Mouse (Mus musculus) ES-E14 (cell line): ENCODE measurements at regions not wholly inside any gene's neighbourhood (a gene's known extent, or its start where the extent isn't known, plus 50 kb on each side); places are given as distances from the start of the nearest gene placed in this dataset.
A peak's percentile ranks its signal among the peaks of the same experiment; 100 is the strongest.

ENCODE experiments used
- DNase-seq: peaks from one replicate; pipeline ENCODE4 v3.0.0-alpha.2; 2013; ENCODE audit warnings: low read depth, low spot score
- H3K27ac ChIP-seq: 2 replicates; pipeline ENCODE4 v1.5.1; 2012; ENCODE audit warnings: low read depth, mild to moderate bottlenecking, low read length, moderate library complexity, mixed read lengths; ENCODE audit not compliant: poor library complexity, insufficient read depth, severe bottlenecking
- H3K36me3 ChIP-seq: 2 replicates; pipeline ENCODE4 v1.6.1; 2012; ENCODE audit warnings: mild to moderate bottlenecking, low read length, moderate library complexity, mixed read lengths; ENCODE audit not compliant: control insufficient read depth, poor library complexity, insufficient read depth, severe bottlenecking
- H3K4me1 ChIP-seq, 2 experiments: fragments of 150-350 bp in 1 of 2; sonication (generic) in 1 of 2; 2 replicates each; pipeline ENCODE4 v1.6.1; 2012; ENCODE audit warnings: low read length in 2 of 2, mild to moderate bottlenecking in 1 of 2, mixed read lengths in 1 of 2; ENCODE audit not compliant: control insufficient read depth in 2 of 2, insufficient read depth in 2 of 2, poor library complexity in 1 of 2
- H3K4me3 ChIP-seq, 2 experiments: fragments of 150-350 bp in 1 of 2; sonication (generic) in 1 of 2; 2 replicates each; pipeline ENCODE4 v1.5.1; 2012; ENCODE audit warnings: low read length in 2 of 2, low read depth in 1 of 2, mild to moderate bottlenecking in 1 of 2, mixed read lengths in 1 of 2; ENCODE audit not compliant: insufficient read depth in 1 of 2, poor library complexity in 1 of 2, severe bottlenecking in 1 of 2
- H3K9ac ChIP-seq: 2 replicates; pipeline ENCODE4 v1.6.1; 2012; ENCODE audit warnings: low read depth, mild to moderate bottlenecking, low read length, mixed read lengths; ENCODE audit not compliant: poor library complexity, insufficient read depth, severe bottlenecking
- H3K9me3 ChIP-seq: fragments of 150-350 bp; sonication (generic); 2 replicates; pipeline ENCODE4 v1.6.1; 2012; ENCODE audit warnings: low read depth, mild to moderate bottlenecking, low read length; ENCODE audit not compliant: control insufficient read depth, insufficient read depth
- CHD2 ChIP-seq: IDR thresholded peaks from 2 replicates; pipeline ENCODE4 v1.6.1; 2014; ENCODE audit warnings: mild to moderate bottlenecking, low read depth, low read length, inconsistent platforms
- HCFC1 ChIP-seq: IDR thresholded peaks from 2 replicates; pipeline ENCODE4 v1.6.1; 2012; ENCODE audit warnings: low read length, inconsistent platforms, borderline replicate concordance; ENCODE audit not compliant: insufficient read depth
- MAFK ChIP-seq: IDR thresholded peaks from 2 replicates; pipeline ENCODE4 v1.6.1; 2014; ENCODE audit warnings: mild to moderate bottlenecking, low read depth, low read length, inconsistent platforms; ENCODE audit not compliant: insufficient read depth
- ZC3H11A ChIP-seq: IDR thresholded peaks from 2 replicates; pipeline ENCODE4 v1.6.1; 2012; ENCODE audit warnings: low read depth, mild to moderate bottlenecking, inconsistent platforms, low read length, borderline replicate concordance
- ZNF384 ChIP-seq: IDR thresholded peaks from 2 replicates; pipeline ENCODE4 v1.6.1; 2012; ENCODE audit warnings: low read depth, low read length, inconsistent platforms
- in situ Hi-C, 2 experiments: fragments of 600-800 bp; cut with MboI; formaldehyde crosslinking; loops; one replicate each; pipeline ENCODE4 v1.15.1; 2025; ENCODE audit warnings: low sequenced_read_pairs in 2 of 2, inconsistent platforms in 1 of 2; ENCODE audit not compliant: unreplicated experiment in 2 of 2

DNA sequence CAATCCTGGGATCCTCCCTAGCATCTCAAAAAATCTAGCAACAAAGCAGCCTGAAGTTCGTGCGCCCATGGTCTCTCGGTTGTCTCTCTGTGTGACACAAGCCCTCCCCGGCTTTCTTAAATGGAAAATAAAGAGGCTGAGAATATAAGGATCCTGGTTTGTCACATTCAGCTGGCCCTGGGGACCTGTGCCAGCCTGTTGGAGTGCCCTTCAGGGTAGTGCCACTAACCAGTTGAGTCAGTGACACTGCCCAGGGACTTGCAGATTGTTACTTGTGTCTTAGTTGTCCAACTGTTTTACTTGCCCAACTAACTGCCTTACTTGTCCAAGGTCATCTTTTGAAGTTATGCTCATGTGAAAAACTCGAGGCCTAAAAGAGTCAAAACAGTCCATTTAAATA lies 73.5 kb upstream of the Ephb1 start:
- no peaks in the 10 kb centered on the region for H3K9me3 ChIP-seq
- peaks cover 0 to 3% of the 10 kb centered on the region in 2 experiments; a peak in 1 of 4 replicates for H3K4me1 ChIP-seq
- TF ChIP-seq CHD2 = no peak
- TF ChIP-seq ZNF384 = no peak
- TF ChIP-seq ZC3H11A = no peak
- no peak for TF ChIP-seq MAFK
- TF ChIP-seq HCFC1 = no peak
- H3K9ac ChIP-seq = no peak overlapping the region
- no peak for DNase-seq
- no peak overlapping the region for H3K4me3 ChIP-seq
- H3K36me3 ChIP-seq = no peaks in the 10 kb centered on the region
- H3K27ac ChIP-seq = no peak overlapping the region
- in situ Hi-C loops = no loop called here

DNA sequence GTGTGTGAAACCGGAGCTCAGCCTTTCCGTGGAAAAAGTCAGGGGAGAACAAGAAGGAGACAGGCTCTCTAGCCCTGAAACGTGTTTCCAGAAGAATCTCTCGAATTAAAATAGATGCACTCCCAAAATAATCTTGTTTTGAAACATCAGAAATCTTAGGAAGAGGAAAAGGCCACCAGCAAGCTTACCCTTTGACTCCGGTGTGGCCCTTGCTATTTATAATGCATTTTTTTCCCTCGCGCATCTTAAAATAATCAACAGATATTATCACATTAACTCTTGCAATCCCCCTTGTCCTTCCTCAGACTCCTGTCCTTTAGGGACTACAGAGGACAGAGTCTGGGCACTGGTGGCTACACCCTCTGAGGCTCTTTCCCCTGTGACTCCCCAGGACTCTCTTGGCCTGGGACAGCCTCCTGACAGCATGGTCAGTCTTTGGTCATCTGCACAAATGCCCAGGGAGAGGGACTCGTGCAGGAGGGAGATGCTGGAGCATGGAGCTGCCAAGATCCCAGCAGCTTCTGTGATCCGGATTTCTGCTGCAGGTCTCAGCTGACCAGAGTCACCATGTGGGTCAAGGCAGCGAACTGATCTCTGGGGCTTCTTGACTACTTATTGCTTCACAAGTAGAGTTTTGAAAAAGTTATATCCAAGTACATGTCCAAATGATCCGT lies 70.3 kb upstream of the Ephb1 start:
- in situ Hi-C loops = no loop called here
- no peak overlapping the region for H3K9ac ChIP-seq

DNA sequence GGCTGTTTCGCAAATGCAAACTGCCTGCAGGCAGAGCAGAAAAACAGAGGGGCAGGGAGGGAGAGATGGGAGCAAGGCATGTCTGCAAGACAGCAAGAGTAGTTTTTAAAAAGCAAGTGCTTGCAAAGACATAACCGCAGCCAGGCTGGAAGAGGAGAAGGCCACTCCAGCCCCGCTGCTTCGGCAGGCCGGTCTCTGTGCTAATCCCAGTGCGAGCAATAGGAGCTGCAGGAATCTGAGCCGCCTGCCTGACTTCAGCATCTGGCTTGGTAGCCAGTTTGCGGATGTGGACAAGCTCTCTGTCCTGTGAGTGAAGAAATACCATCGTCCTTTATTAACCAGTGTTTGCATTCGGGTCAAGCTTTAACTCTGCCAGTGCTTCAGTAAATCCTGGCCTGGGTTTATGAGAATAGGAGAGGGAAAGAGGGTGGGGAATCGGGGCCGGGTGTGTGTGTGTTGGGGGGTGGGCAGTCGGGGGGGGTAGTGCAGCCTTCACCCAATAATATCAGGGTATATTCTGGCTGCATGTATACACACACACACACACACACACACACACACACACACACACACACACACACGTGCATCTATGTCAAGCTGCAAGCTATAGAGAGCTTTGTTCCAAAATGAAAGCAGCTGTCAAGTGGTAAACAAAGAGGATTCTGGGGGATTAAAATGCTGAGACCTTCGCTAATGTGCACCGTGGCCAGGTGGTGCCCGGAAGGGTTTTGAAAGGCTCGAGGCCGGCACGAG lies 69.6 kb upstream of the Ephb1 start:
- Histone ChIP-seq H3K9ac (no peak overlapping the region), H3K9me3 (no peaks in the 10 kb centered on the region), H3K4me1 (peaks cover 0 to 3% of the 10 kb centered on the region in 2 experiments; a peak in 1 of 4 replicates), H3K36me3 (no peaks in the 10 kb centered on the region), H3K4me3 (peak overlapping the region in 1 of 2 experiments; percentile 48; a peak in 2 of 4 replicates), H3K27ac (no peak overlapping the region)
- in situ Hi-C loops = no loop called here
- TF ChIP-seq CHD2 (no peak), ZNF384 (no peak), MAFK (no peak), HCFC1 (no peak), ZC3H11A (no peak)
- no peak for DNase-seq

More for the DNA sequence above, 70.3 kb upstream of the Ephb1 start:
- peaks cover 0 to 3% of the 10 kb centered on the region in 2 experiments; a peak in 1 of 4 replicates for H3K4me1 ChIP-seq
- H3K36me3 ChIP-seq = no peaks in the 10 kb centered on the region
- no peak overlapping the region for H3K27ac ChIP-seq
- H3K9me3 ChIP-seq = no peaks in the 10 kb centered on the region
- DNase-seq = no peak
- TF ChIP-seq CHD2 (no peak), ZC3H11A (no peak), HCFC1 (no peak), MAFK (no peak), ZNF384 (no peak)
- no peak overlapping the region for H3K4me3 ChIP-seq

DNA sequence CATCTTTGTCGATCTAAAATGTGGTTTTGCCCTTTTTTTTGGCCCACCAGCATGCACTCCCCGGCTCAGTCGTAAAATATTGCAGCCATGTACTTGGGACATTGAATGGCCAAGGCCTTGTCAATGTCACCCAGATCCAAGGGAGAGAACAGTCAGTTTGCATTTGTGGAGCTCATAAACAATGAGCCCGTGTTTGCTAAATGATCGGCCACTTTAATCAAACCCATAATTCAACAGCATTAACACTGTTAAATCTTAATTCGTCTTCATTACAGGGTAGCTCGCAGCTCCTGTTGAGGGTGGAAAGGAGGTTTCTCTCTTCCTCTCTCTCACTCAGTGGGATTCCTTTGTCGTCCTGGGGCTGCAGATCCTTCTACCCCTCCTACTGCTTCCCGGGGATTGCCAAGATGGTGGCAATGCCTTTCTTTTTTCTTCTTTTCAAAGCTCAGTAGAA lies 69.0 kb upstream of the Ephb1 start:
- no peak for TF ChIP-seq MAFK
- H3K9me3 ChIP-seq = no peaks in the 10 kb centered on the region
- H3K36me3 ChIP-seq = no peaks in the 10 kb centered on the region
- no peak overlapping the region for H3K27ac ChIP-seq
- in situ Hi-C loops = no loop called here
- peaks cover 0 to 3% of the 10 kb centered on the region in 2 experiments; a peak in 1 of 4 replicates for H3K4me1 ChIP-seq
- DNase-seq = no peak
- peak overlapping the region in 1 of 2 experiments; percentile 48; a peak in 2 of 4 replicates for H3K4me3 ChIP-seq
- no peak overlapping the region for H3K9ac ChIP-seq
